Mouse (Mus musculus): Measurements from ENCODE around the gene Unc119. TPM values are rescaled to one million over a fixed set of nuclear protein-coding genes. Genes with fewer than 3 reads are reported as not detected.

The Unc119 gene
- total RNA-seq, 2 experiments from 2014 or later = 29.1 to 32.2 TPM

GRCm38 (mm10) chr11:78324000-78324785 is 19.1 kb upstream of the Unc119 start:
- DNase-seq (ENCODE audit: extremely low spot score in 1 of 2, low spot score in 2 of 2) = no peak
- TF ChIP-seq CTCF (IDR thresholded peaks at IDR 0.05) = no peak
- Histone ChIP-seq H3K4me3 (peak overlapping the region; percentile 49), H3K27ac (peak overlapping the region; percentile 47; the same call in 1 of the 2 replicates)
- intact Hi-C loops (cut with DNase I) = no loop called here

GRCm38 (mm10) chr11:78324965-78325364 is 18.3 kb upstream of the Unc119 start:
- intact Hi-C loops (cut with DNase I) = loop anchor here (5.0 kb wide), 1 partner anchor 63 kb away; the partner anchor contains the start of gene 2610507B11Rik
- no peak; the same call in none of the 2 replicates for TF ChIP-seq CTCF (IDR thresholded peaks at IDR 0.05)

GRCm38 (mm10) chr11:78327215-78327614 is 16.1 kb upstream of the Unc119 start:
- Histone ChIP-seq H3K27ac (no peak overlapping the region), H3K4me3 (no peak overlapping the region)
- intact Hi-C loops (cut with DNase I) = loop anchor here (5.0 kb wide), 1 partner anchor 65 kb away; the partner anchor contains the start of gene 2610507B11Rik
- TF ChIP-seq CTCF (IDR thresholded peaks at IDR 0.05) = no peak
- DNase-seq (ENCODE audit: extremely low spot score in 1 of 2, low spot score in 2 of 2) = no peak

More at GRCm38 (mm10) chr11:78324965-78325364, 18.3 kb upstream of the Unc119 start:
- Histone ChIP-seq H3K4me3 (peak overlapping the region; percentile 49), H3K27ac (no peak overlapping the region; the same call in 1 of the 2 replicates)
- DNase-seq (ENCODE audit: extremely low spot score in 1 of 2, low spot score in 2 of 2) = no peak

GRCm38 (mm10) chr11:78327634-78328511 is 15.4 kb upstream of the Unc119 start, which contains the start of gene Pigs:
TSS of gene Pigs (plus strand) at chr11:78328415.
- intact Hi-C loops (cut with DNase I) = loop anchor here (5.0 kb wide), 1 partner anchor 66 kb away; the partner anchor contains the start of gene 2610507B11Rik
- peak; percentile 8 for TF ChIP-seq CTCF (IDR thresholded peaks at IDR 0.05)
- peak; percentile 93 to 94 for DNase-seq (ENCODE audit: extremely low spot score in 1 of 2, low spot score in 2 of 2)
- peak within 1 kb of the TSS; percentile 68 for H3K4me3 ChIP-seq
- H3K27ac ChIP-seq = peak within 1 kb of the TSS; percentile 80

GRCm38 (mm10) chr11:78328512-78329056 is 14.7 kb upstream of the Unc119 start:
- TF ChIP-seq CTCF (IDR thresholded peaks at IDR 0.05) = no peak
- no peak for DNase-seq (ENCODE audit: extremely low spot score in 1 of 2, low spot score in 2 of 2)
- peak overlapping the region; percentile 68 for H3K4me3 ChIP-seq
- intact Hi-C loops (cut with DNase I) = loop anchor here (5.0 kb wide), 1 partner anchor 66 kb away; the partner anchor contains the start of gene 2610507B11Rik
- peak overlapping the region; percentile 78 for H3K27ac ChIP-seq

- no peak for DNase-seq (ENCODE audit: extremely low spot score in 1 of 2, low spot score in 2 of 2)
- intact Hi-C loops (cut with DNase I) = no loop called here
- H3K27ac ChIP-seq = no peak overlapping the region
- no peak overlapping the region for H3K4me3 ChIP-seq
- TF ChIP-seq CTCF (IDR thresholded peaks at IDR 0.05) = no peak
Observed at GRCm38 (mm10) chr11:78332676-78333075, 10.6 kb upstream of the Unc119 start.

- intact Hi-C loops (cut with DNase I) = no loop called here
- no peak overlapping the region for H3K4me3 ChIP-seq
- no peak overlapping the region for H3K27ac ChIP-seq
- no peak for TF ChIP-seq CTCF (IDR thresholded peaks at IDR 0.05)
- no peak for DNase-seq (ENCODE audit: extremely low spot score in 1 of 2, low spot score in 2 of 2)
Observed at GRCm38 (mm10) chr11:78333992-78334391, 9.3 kb upstream of the Unc119 start.

GRCm38 (mm10) chr11:78337040-78337439 is 6.2 kb upstream of the Unc119 start:
- no peak for TF ChIP-seq CTCF (IDR thresholded peaks at IDR 0.05)
- Histone ChIP-seq H3K27ac (no peak overlapping the region), H3K4me3 (no peak overlapping the region)
- no peak for DNase-seq (ENCODE audit: extremely low spot score in 1 of 2, low spot score in 2 of 2)
- intact Hi-C loops (cut with DNase I) = no loop called here

- H3K27ac ChIP-seq = no peak overlapping the region
- intact Hi-C loops (cut with DNase I) = no loop called here
- no peak for DNase-seq (ENCODE audit: extremely low spot score in 1 of 2, low spot score in 2 of 2)
Observed at GRCm38 (mm10) chr11:78341702-78342101, 1.6 kb upstream of the Unc119 start.

GRCm38 (mm10) chr11:78344328-78344889 is 1.1 kb downstream of the Unc119 start:
- DNase-seq (ENCODE audit: extremely low spot score in 1 of 2, low spot score in 2 of 2) = no peak
- Histone ChIP-seq H3K4me3 (peak overlapping the region; percentile 91), H3K27ac (no peak overlapping the region)
- TF ChIP-seq CTCF (IDR thresholded peaks at IDR 0.05) = no peak
- intact Hi-C loops (cut with DNase I) = no loop called here

More at GRCm38 (mm10) chr11:78341702-78342101, 1.6 kb upstream of the Unc119 start:
- no peak for TF ChIP-seq CTCF (IDR thresholded peaks at IDR 0.05)
- no peak overlapping the region for H3K4me3 ChIP-seq

All from left cerebral cortex, adult 2 months (tissue).